Mouse (Mus musculus): ENCODE measurements at regions not wholly inside any gene's neighbourhood (a gene's known extent, or its start where the extent isn't known, plus 50 kb on each side); places are given as distances from the start of the nearest gene placed in this dataset.

GRCm38 (mm10) chr1:90424066-90424821, 178.5 kb upstream of the Cops8 start:
- H3K27me3 ChIP-seq (ENCODE audit: insufficient read depth, low read length): no peaks in the 10 kb centered on the region
- 26% methylated on average over 13 of the region's 13 CpGs for WGBS
- H3K27ac ChIP-seq (ENCODE audit: low read depth, low read length): no peak overlapping the region
- no peaks in the 10 kb centered on the region for H3K36me3 ChIP-seq (ENCODE audit: insufficient read depth)
- no peaks in the 10 kb centered on the region for H3K9me3 ChIP-seq (ENCODE audit: low read length)
- H3K4me3 ChIP-seq (ENCODE audit: low read depth, low read length): no peak overlapping the region
- ATAC-seq (no peak), DNase-seq (no peak)
- H3K9ac ChIP-seq: no peak overlapping the region
- H3K4me2 ChIP-seq (ENCODE audit: low read depth): no peak overlapping the region
- no peak for TF ChIP-seq CTCF (IDR thresholded peaks at IDR 0.05; ENCODE audit: low read depth)
- no peaks in the 10 kb centered on the region; the same call in 1 of the 2 replicates for H3K4me1 ChIP-seq (ENCODE audit: insufficient read depth)

- DNase-seq (no peak), ATAC-seq (no peak)
- Histone ChIP-seq H3K4me2 (ENCODE audit: low read depth) (no peak overlapping the region), H3K9me3 (ENCODE audit: low read length) (no peaks in the 10 kb centered on the region), H3K27ac (ENCODE audit: low read depth, low read length) (no peak overlapping the region), H3K36me3 (ENCODE audit: insufficient read depth) (no peaks in the 10 kb centered on the region), H3K27me3 (ENCODE audit: insufficient read depth, low read length) (no peaks in the 10 kb centered on the region), H3K9ac (no peak overlapping the region), H3K4me3 (ENCODE audit: low read depth, low read length) (no peak overlapping the region), H3K4me1 (ENCODE audit: insufficient read depth) (no peaks in the 10 kb centered on the region; the same call in 1 of the 2 replicates)
- 96% methylated on average over 6 of the region's 6 CpGs for WGBS
- TF ChIP-seq CTCF (IDR thresholded peaks at IDR 0.05; ENCODE audit: low read depth): no peak
Measured at GRCm38 (mm10) chr1:90428334-90428733, 174.4 kb upstream of the Cops8 start.

GRCm38 (mm10) chr1:90428774-90429173, 174.0 kb upstream of the Cops8 start:
- ATAC-seq (no peak), DNase-seq (no peak)
- Histone ChIP-seq H3K4me1 (ENCODE audit: insufficient read depth) (no peaks in the 10 kb centered on the region; the same call in 1 of the 2 replicates), H3K4me3 (ENCODE audit: low read depth, low read length) (no peak overlapping the region), H3K27me3 (ENCODE audit: insufficient read depth, low read length) (no peaks in the 10 kb centered on the region), H3K36me3 (ENCODE audit: insufficient read depth) (no peaks in the 10 kb centered on the region), H3K9me3 (ENCODE audit: low read length) (no peaks in the 10 kb centered on the region), H3K9ac (no peak overlapping the region), H3K4me2 (ENCODE audit: low read depth) (no peak overlapping the region), H3K27ac (ENCODE audit: low read depth, low read length) (no peak overlapping the region)
- WGBS: 77% methylated on average over 7 of the region's 7 CpGs
- no peak for TF ChIP-seq CTCF (IDR thresholded peaks at IDR 0.05; ENCODE audit: low read depth)

GRCm38 (mm10) chr1:90430480-90430879, 172.3 kb upstream of the Cops8 start:
- Histone ChIP-seq H3K27ac (ENCODE audit: low read depth, low read length) (no peak overlapping the region), H3K4me3 (ENCODE audit: low read depth, low read length) (no peak overlapping the region), H3K36me3 (ENCODE audit: insufficient read depth) (no peaks in the 10 kb centered on the region), H3K9ac (no peak overlapping the region), H3K4me1 (ENCODE audit: insufficient read depth) (no peaks in the 10 kb centered on the region), H3K27me3 (ENCODE audit: insufficient read depth, low read length) (no peaks in the 10 kb centered on the region), H3K9me3 (ENCODE audit: low read length) (no peaks in the 10 kb centered on the region), H3K4me2 (ENCODE audit: low read depth) (no peak overlapping the region)
- no peak for TF ChIP-seq CTCF (IDR thresholded peaks at IDR 0.05; ENCODE audit: low read depth)
- DNase-seq (no peak), ATAC-seq (no peak)
- 91% methylated on average over 9 of the region's 9 CpGs for WGBS

- Histone ChIP-seq H3K27ac (ENCODE audit: low read depth, low read length) (no peak overlapping the region), H3K4me1 (ENCODE audit: insufficient read depth) (no peaks in the 10 kb centered on the region), H3K4me2 (ENCODE audit: low read depth) (no peak overlapping the region), H3K9me3 (ENCODE audit: low read length) (no peaks in the 10 kb centered on the region), H3K4me3 (ENCODE audit: low read depth, low read length) (no peak overlapping the region), H3K27me3 (ENCODE audit: insufficient read depth, low read length) (no peaks in the 10 kb centered on the region), H3K36me3 (ENCODE audit: insufficient read depth) (no peaks in the 10 kb centered on the region), H3K9ac (no peak overlapping the region)
- TF ChIP-seq CTCF (IDR thresholded peaks at IDR 0.05; ENCODE audit: low read depth): no peak
- WGBS: 68% methylated on average over 6 of the region's 6 CpGs
- ATAC-seq (no peak), DNase-seq (no peak)
Measured at GRCm38 (mm10) chr1:90431783-90432182, 171.0 kb upstream of the Cops8 start.

GRCm38 (mm10) chr1:90433911-90434310, 168.9 kb upstream of the Cops8 start:
- ATAC-seq (no peak), DNase-seq (no peak)
- Histone ChIP-seq H3K9ac (no peak overlapping the region), H3K27me3 (ENCODE audit: insufficient read depth, low read length) (no peaks in the 10 kb centered on the region), H3K36me3 (ENCODE audit: insufficient read depth) (no peaks in the 10 kb centered on the region), H3K27ac (ENCODE audit: low read depth, low read length) (no peak overlapping the region), H3K4me1 (ENCODE audit: insufficient read depth) (no peaks in the 10 kb centered on the region), H3K4me3 (ENCODE audit: low read depth, low read length) (no peak overlapping the region), H3K4me2 (ENCODE audit: low read depth) (no peak overlapping the region), H3K9me3 (ENCODE audit: low read length) (no peaks in the 10 kb centered on the region)
- 59% methylated on average over 5 of the region's 5 CpGs for WGBS
- no peak for TF ChIP-seq CTCF (IDR thresholded peaks at IDR 0.05; ENCODE audit: low read depth)

- ATAC-seq (peak; percentile 32; the same call in 1 of the 2 replicates), DNase-seq (no peak)
- no peaks in the 10 kb centered on the region for H3K9me3 ChIP-seq (ENCODE audit: low read length)
- H3K27ac ChIP-seq (ENCODE audit: low read depth, low read length): no peak overlapping the region
- WGBS: 12% methylated on average over 1 of the region's 1 CpGs
- no peak overlapping the region for H3K9ac ChIP-seq
- no peaks in the 10 kb centered on the region for H3K4me1 ChIP-seq (ENCODE audit: insufficient read depth)
- H3K4me2 ChIP-seq (ENCODE audit: low read depth): no peak overlapping the region
- no peaks in the 10 kb centered on the region for H3K27me3 ChIP-seq (ENCODE audit: insufficient read depth, low read length)
- no peaks in the 10 kb centered on the region for H3K36me3 ChIP-seq (ENCODE audit: insufficient read depth)
- no peak overlapping the region for H3K4me3 ChIP-seq (ENCODE audit: low read depth, low read length)
- TF ChIP-seq CTCF (IDR thresholded peaks at IDR 0.05; ENCODE audit: low read depth): no peak
Measured at GRCm38 (mm10) chr1:90440638-90441037, 162.1 kb upstream of the Cops8 start.

All from forebrain, postnatal 0 days (tissue).